Mouse (Mus musculus) lung, embryonic 14.5 days (tissue): ENCODE data around the gene Tnnt3. TPM values are rescaled to one million over a fixed set of nuclear protein-coding genes. Genes with fewer than 3 reads are reported as not detected.
A peak's percentile ranks its signal among the peaks of the same experiment; 100 is the strongest.

Source experiments
- ATAC-seq: fragments of 200-750 bp; cut with Nextera tagmentation; 2 replicates; pipeline ENCODE4 v1.8.0; 2017; ENCODE audit warnings: mild to moderate bottlenecking, moderate TSS enrichment, moderate library complexity; ENCODE audit not compliant: insufficient read depth
- DNase-seq: peaks from one replicate; pipeline ENCODE4 v3.0.0-alpha.2; 2015
- H3K27ac ChIP-seq: fragments of 300-500 bp; sonication (generic); 2 replicates; pipeline ENCODE4 v1.5.1; 2014; ENCODE audit warnings: low read depth, mild to moderate bottlenecking, moderate library complexity
- H3K27me3 ChIP-seq: fragments of 300-500 bp; sonication (generic); 2 replicates; pipeline ENCODE4 v1.6.1; 2014; ENCODE audit warnings: low read length, control low read depth; ENCODE audit not compliant: insufficient read depth
- H3K36me3 ChIP-seq: fragments of 300-500 bp; sonication (generic); 2 replicates; pipeline ENCODE4 v1.6.1; 2014; ENCODE audit warnings: control low read depth; ENCODE audit not compliant: insufficient read depth
- H3K4me1 ChIP-seq: fragments of 300-500 bp; sonication (generic); 2 replicates; pipeline ENCODE4 v1.6.1; 2014; ENCODE audit warnings: antibody characterized with exemption, control low read depth; ENCODE audit not compliant: insufficient read depth
- H3K4me2 ChIP-seq: fragments of 300-500 bp; sonication (generic); 2 replicates; pipeline ENCODE4 v1.6.1; 2014; ENCODE audit warnings: mild to moderate bottlenecking
- H3K4me3 ChIP-seq: fragments of 300-500 bp; sonication (generic); 2 replicates; pipeline ENCODE4 v1.5.1; 2014; ENCODE audit warnings: low read depth, low read length
- H3K9ac ChIP-seq: fragments of 300-500 bp; sonication (generic); 2 replicates; pipeline ENCODE4 v1.6.1; 2014
- H3K9me3 ChIP-seq: fragments of 300-500 bp; sonication (generic); 2 replicates; pipeline ENCODE4 v1.6.1; 2016; ENCODE audit warnings: low read depth, low read length, control low read depth
- CTCF ChIP-seq: IDR thresholded peaks from 2 replicates; pipeline ENCODE4 v1.5.1; 2016; ENCODE audit warnings: antibody characterized with exemption, low read depth
- WGBS: fragments of 180-500 bp; shearing (Covaris S2); extraction: QIAGEN DNeasy Blood & Tissue Kit; methylation state at CpG from one replicate; pipeline ENCODE4 v1.1.7; 2014; 5-methylcytosine and 5-hydroxymethylcytosine counted together
- polyA plus RNA-seq: library from polyadenylated mRNA; unstranded; fragments of >200 nt; fragmentation: Nextera tagmentation; extraction: Ambion mirVana; gene quantifications from 2 replicates; pipeline ENCODE4 v1.2.1, GENCODE M21; 2014

Tnnt3 gene
- polyA plus RNA-seq, 1 experiment from 2014 or later, result 1.5 TPM

DNA sequence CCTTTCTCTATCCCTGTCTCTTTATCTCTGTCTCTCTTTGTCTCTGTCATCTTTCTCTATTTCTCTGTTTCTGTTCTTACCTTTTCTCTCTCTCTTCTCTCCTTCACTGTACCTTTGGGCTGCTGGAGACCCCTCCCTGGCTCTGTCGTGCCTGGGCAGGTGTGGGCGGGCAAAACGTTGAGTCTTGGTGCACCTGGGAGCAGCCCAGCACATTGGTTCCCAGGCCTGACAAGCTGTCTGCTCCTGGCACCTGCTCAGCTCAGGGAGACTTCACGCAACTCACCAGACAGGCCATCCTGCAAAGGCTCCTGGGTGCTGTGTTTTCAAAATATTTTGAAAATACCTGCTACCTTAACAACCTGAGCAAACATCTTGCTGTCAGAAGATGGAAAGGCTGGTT, 4.6 kb downstream of the Tnnt3 start:
- Histone ChIP-seq H3K9me3 (no peaks in the 10 kb centered on the region), H3K36me3 (no peaks in the 10 kb centered on the region), H3K4me1 (peaks cover 16% of the 10 kb centered on the region), H3K27ac (no peak overlapping the region), H3K4me2 (no peak overlapping the region), H3K27me3 (no peaks in the 10 kb centered on the region), H3K4me3 (no peak overlapping the region), H3K9ac (no peak overlapping the region)
- TF ChIP-seq CTCF, result no peak
- DNase-seq (no peak), ATAC-seq (no peak)
- 78% methylated on average over 4 of the region's 4 CpGs for WGBS

DNA sequence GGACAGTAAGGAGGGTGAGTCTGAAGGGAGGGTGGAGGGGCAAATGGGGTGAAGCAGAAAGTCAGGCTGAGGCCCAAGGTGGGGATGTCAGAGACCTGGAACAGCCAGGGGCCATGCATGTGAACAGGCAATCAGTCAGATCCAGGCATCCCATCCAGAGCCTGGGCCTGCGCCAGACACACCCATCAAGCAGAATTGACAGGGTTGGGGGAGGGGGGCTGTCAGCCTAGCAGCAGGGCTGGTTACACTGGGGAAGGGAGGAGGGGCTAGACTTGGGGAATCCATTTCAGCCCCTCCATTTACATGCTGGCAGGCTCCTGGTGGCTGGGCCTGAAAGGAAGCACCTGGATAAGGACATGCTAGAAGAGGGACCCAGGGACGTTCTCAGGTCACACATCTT, 7.3 kb downstream of the Tnnt3 start:
- Histone ChIP-seq H3K27ac (no peak overlapping the region), H3K4me1 (peaks cover 29% of the 10 kb centered on the region), H3K9me3 (no peaks in the 10 kb centered on the region), H3K27me3 (no peaks in the 10 kb centered on the region), H3K4me3 (no peak overlapping the region), H3K4me2 (no peak overlapping the region), H3K9ac (0 out of 2 replicates have a peak overlapping the region, but pooled peaks have one; percentile 14), H3K36me3 (no peaks in the 10 kb centered on the region)
- WGBS, result 26% methylated on average over 2 of the region's 2 CpGs
- DNase-seq (no peak), ATAC-seq (peak; percentile 36; the same call in 1 of the 2 replicates)
- no peak for TF ChIP-seq CTCF

DNA sequence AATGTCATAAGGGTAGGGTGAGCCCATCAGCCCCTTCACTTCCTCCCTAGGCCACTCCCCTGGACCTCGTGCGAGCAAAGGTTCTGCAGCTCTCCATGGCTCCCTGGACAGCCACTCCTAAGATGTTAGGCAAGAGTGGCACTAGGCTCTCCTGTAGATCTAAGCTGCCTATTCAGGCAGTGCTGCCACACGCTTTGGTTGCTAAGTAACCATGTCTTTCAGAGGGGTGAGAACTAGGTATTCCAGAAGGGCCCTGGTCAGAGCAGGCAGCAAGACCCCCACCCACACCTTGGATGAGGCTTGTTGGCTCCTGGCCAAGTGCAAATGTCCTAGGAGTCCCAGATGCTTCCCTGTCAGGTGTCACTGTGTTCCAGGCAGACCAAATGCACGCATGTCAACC, 7.9 kb downstream of the Tnnt3 start:
- H3K27me3 ChIP-seq, result no peaks in the 10 kb centered on the region
- DNase-seq, result peak; percentile 26
- peaks cover 32% of the 10 kb centered on the region for H3K4me1 ChIP-seq
- H3K36me3 ChIP-seq, result no peaks in the 10 kb centered on the region
- 0 out of 2 replicates have a peak overlapping the region, but pooled peaks have one; percentile 6 for H3K27ac ChIP-seq
- TF ChIP-seq CTCF, result no peak
- H3K4me3 ChIP-seq, result no peak overlapping the region
- no peak overlapping the region for H3K4me2 ChIP-seq
- H3K9me3 ChIP-seq, result no peaks in the 10 kb centered on the region
- peak; percentile 28; the same call in 1 of the 2 replicates for ATAC-seq
- H3K9ac ChIP-seq, result peak overlapping the region; percentile 6; the same call in 1 of the 2 replicates
- WGBS, result 39% methylated on average over 4 of the region's 4 CpGs

DNA sequence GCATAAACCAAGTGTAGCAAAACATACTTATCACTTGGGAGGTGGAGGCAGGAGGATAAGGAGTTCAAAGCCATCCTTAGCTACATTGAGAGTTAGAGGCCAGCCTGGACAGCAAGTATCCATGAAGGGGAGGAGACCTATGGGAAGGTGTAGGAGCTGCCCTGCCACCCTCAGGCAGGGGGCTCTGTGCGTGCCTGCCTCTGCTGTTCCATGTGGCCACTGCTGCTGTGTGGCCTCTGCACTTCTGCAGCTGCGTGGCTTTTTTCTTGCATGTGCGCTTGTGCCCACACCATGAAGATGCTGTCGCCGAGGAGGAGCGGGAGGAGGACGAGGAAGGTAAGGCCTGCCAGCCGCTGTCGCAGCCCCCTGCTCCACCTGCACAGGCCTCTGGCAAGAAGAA, 8.8 kb downstream of the Tnnt3 start:
- Histone ChIP-seq H3K36me3 (no peaks in the 10 kb centered on the region), H3K4me2 (no peak overlapping the region), H3K27me3 (no peaks in the 10 kb centered on the region), H3K27ac (no peak overlapping the region), H3K4me3 (no peak overlapping the region), H3K9ac (no peak overlapping the region), H3K9me3 (no peaks in the 10 kb centered on the region), H3K4me1 (peaks cover 32% of the 10 kb centered on the region)
- no peak for DNase-seq
- WGBS, result 93% methylated on average over 9 of the region's 9 CpGs
- ATAC-seq, result no peak
- TF ChIP-seq CTCF, result no peak

DNA sequence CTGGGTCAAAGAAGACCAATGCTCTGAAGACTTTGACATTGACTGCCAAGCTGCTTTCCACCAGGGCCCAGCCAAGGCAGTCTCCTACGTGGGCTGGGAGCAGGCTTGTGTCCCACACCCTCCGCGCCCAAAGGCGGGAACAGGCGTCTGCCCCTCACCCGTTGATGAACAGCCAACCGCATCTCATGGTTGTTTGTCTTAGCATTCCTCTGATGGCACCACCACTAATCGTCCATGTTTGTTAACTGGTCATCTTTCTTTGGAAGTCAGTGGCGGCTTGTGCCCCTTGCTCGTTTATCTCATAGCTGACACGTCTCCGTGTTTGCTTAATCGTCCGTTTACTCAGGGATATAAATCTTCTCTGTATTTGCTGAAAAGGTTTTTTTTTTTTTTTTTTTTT, 10.9 kb downstream of the Tnnt3 start:
- ATAC-seq (no peak), DNase-seq (peak; percentile 59)
- no peaks in the 10 kb centered on the region for H3K27me3 ChIP-seq
- H3K4me1 ChIP-seq, result peaks cover 32% of the 10 kb centered on the region
- no peaks in the 10 kb centered on the region for H3K36me3 ChIP-seq
- WGBS, result 15% methylated on average over 14 of the region's 14 CpGs
- H3K9me3 ChIP-seq, result no peaks in the 10 kb centered on the region
- no peak overlapping the region for H3K9ac ChIP-seq
- no peak overlapping the region for H3K4me2 ChIP-seq
- H3K27ac ChIP-seq, result peak overlapping the region; percentile 88
- H3K4me3 ChIP-seq, result no peak overlapping the region
- no peak for TF ChIP-seq CTCF

DNA sequence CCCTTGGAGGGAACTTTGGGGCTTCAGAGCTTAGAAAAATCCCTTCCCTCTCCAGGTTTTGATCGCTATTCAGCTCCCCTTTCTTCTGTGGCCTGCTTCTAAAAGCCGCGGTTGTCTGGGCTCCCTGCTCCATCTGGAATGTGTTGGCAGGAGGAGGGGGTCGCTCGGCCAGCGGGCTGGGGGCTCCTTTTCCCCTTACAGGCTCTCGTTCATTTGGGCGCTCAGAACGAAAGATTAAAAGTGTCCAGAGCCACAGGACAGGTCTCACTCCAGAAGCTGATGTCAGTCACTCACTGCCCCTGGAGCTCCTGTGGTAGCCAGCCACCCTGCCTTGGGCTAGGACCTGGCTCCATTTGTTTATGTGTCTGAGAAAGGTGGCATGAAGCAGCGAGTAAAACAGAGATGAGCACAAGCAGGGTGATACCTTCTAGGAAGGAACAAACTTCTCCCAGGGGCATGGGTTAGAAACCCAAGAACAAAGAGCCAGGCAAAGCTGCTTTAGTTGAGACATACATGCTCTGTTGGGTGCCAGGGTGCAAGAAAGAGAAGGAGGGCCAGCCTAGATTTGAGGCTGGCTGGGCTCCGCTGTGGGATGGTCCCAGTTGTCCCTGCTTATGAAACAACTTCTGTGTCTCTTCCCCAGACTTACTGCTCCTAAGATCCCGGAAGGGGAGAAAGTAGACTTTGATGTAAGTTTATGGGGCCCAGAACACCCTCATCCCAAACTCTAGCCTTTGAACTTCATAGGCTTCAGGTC, 11.6 kb downstream of the Tnnt3 start:
- peaks cover 32% of the 10 kb centered on the region for H3K4me1 ChIP-seq
- H3K9me3 ChIP-seq, result no peaks in the 10 kb centered on the region
- WGBS, result 10% methylated on average over 12 of the region's 12 CpGs
- H3K9ac ChIP-seq, result peak overlapping the region; percentile 20; the same call in 1 of the 2 replicates
- no peaks in the 10 kb centered on the region for H3K36me3 ChIP-seq
- DNase-seq (peak; percentile 76), ATAC-seq (peak; percentile 55; the same call in 1 of the 2 replicates)
- H3K4me3 ChIP-seq, result no peak overlapping the region
- TF ChIP-seq CTCF, result no peak
- peak overlapping the region; percentile 88 for H3K27ac ChIP-seq
- no peaks in the 10 kb centered on the region for H3K27me3 ChIP-seq
- H3K4me2 ChIP-seq, result no peak overlapping the region

DNA sequence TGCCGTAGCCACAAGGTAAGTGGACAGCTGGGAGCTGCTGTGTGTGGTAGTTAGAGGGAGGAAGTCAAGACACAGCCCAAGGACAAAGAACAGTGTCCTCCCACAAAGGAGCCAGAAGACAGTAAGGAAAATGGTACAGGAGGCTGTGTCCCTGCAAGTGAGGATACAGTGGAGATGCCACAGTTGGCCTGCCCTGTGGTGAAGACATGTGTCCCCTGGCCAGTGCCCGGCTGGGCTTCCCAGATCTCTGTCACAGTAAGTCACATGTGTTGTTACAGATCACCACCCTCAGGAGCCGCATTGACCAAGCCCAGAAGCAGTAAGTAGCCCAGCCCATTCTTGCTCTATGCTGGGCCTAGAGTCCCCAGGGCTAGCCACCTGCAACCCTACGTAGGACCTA, 15.4 kb downstream of the Tnnt3 start:
- Histone ChIP-seq H3K27ac (no peak overlapping the region), H3K4me2 (no peak overlapping the region), H3K9ac (no peak overlapping the region), H3K27me3 (no peaks in the 10 kb centered on the region), H3K36me3 (no peaks in the 10 kb centered on the region), H3K4me3 (no peak overlapping the region), H3K4me1 (peaks cover 35% of the 10 kb centered on the region), H3K9me3 (no peaks in the 10 kb centered on the region)
- ATAC-seq, result no peak
- DNase-seq, result no peak
- TF ChIP-seq CTCF, result no peak
- WGBS, result 82% methylated on average over 4 of the region's 4 CpGs
